Comparison of ENCODE assay signal across 10 mouse cellular contexts in genomic region chr9:58139947-58140346, GRCm38 (mm10). TPM values are rescaled to one million over a fixed set of nuclear protein-coding genes. Genes with fewer than 3 reads are reported as not detected.
DNase-seq lines count a peak whose midpoint lies in the region; ATAC-seq lines count a peak whose summit lies in the region.
"Had no signal": no experiment of that assay in that cellular context is flagged by ENCODE, and none has a peak within 500 bp of the region (broad histone marks: within the 10 kb centered on the region; RNA-seq: fewer than 3 reads in every experiment).

No protein-coding gene starts in this region.

- H3K27me3 ChIP-seq in heart, embryonic 12.5 days (replicated peaks) = peaks cover 63% of the 10 kb centered on the region
- H3K27me3 ChIP-seq in heart, embryonic 11.5 days (ENCODE audit: control insufficient read depth, insufficient read depth, low read length) = peaks cover 14% of the 10 kb centered on the region
- no peaks in the 10 kb centered on the region for H3K27me3 ChIP-seq in embryonic facial prominence, embryonic 13.5 days
- H3K27me3 ChIP-seq in hindbrain, embryonic 12.5 days = peaks cover 25% of the 10 kb centered on the region
- no peaks in the 10 kb centered on the region for H3K27me3 ChIP-seq in midbrain, embryonic 15.5 days (replicated peaks)
- H3K27me3 ChIP-seq: Patski had no signal

- peaks cover 26% of the 10 kb centered on the region for H3K4me1 ChIP-seq in heart, embryonic 12.5 days (replicated peaks)
- H3K4me1 ChIP-seq in heart, embryonic 11.5 days (ENCODE audit: control insufficient read depth, insufficient read depth, low read length) = peaks cover 10% of the 10 kb centered on the region
- peaks cover 62% of the 10 kb centered on the region for H3K4me1 ChIP-seq in embryonic facial prominence, embryonic 13.5 days
- H3K4me1 ChIP-seq in hindbrain, embryonic 12.5 days = peaks cover 40% of the 10 kb centered on the region
- peaks cover 15% of the 10 kb centered on the region; the same call in 1 of the 2 replicates for H3K4me1 ChIP-seq in midbrain, embryonic 15.5 days

- 31% methylated on average over 6 of the region's 6 CpGs for WGBS in heart, embryonic 12.5 days
- 36% methylated on average over 6 of the region's 6 CpGs for WGBS in heart, embryonic 11.5 days (ENCODE audit: insufficient replicate concordance)
- 41% methylated on average over 6 of the region's 6 CpGs for WGBS in embryonic facial prominence, embryonic 13.5 days
- WGBS in hindbrain, embryonic 12.5 days = 43% methylated on average over 6 of the region's 6 CpGs
- 33% methylated on average over 6 of the region's 6 CpGs for WGBS in midbrain, embryonic 15.5 days

- no peak overlapping the region for H3K9ac ChIP-seq in heart, embryonic 12.5 days
- H3K9ac ChIP-seq in heart, embryonic 11.5 days (ENCODE audit: low read depth, low read length) = no peak overlapping the region
- H3K9ac ChIP-seq in embryonic facial prominence, embryonic 13.5 days = 0 out of 2 replicates have a peak overlapping the region, but pooled peaks have one; percentile 16
- H3K9ac ChIP-seq in hindbrain, embryonic 12.5 days = no peak overlapping the region
- H3K9ac ChIP-seq in midbrain, embryonic 15.5 days = no peak overlapping the region

- H3K4me2 ChIP-seq in heart, embryonic 12.5 days = no peak overlapping the region
- H3K4me2 ChIP-seq in heart, embryonic 11.5 days = no peak overlapping the region
- no peak overlapping the region for H3K4me2 ChIP-seq in embryonic facial prominence, embryonic 13.5 days
- no peak overlapping the region for H3K4me2 ChIP-seq in hindbrain, embryonic 12.5 days (replicated peaks)
- H3K4me2 ChIP-seq in midbrain, embryonic 15.5 days = no peak overlapping the region

- H3K4me3 ChIP-seq in heart, embryonic 12.5 days = no peak overlapping the region
- no peak overlapping the region for H3K4me3 ChIP-seq in heart, embryonic 11.5 days (ENCODE audit: low read depth, low read length)
- H3K4me3 ChIP-seq in embryonic facial prominence, embryonic 13.5 days = no peak overlapping the region
- H3K4me3 ChIP-seq in hindbrain, embryonic 12.5 days = no peak overlapping the region
- H3K4me3 ChIP-seq in midbrain, embryonic 15.5 days = no peak overlapping the region

- peak; percentile 84 for DNase-seq in CD4-positive, CD25-positive, alpha-beta regulatory T cell, adult 2 months (ENCODE audit: low read depth, low spot score)
- peak; percentile 47 to 63 for DNase-seq in kidney, postnatal 25 days

- H3K27ac ChIP-seq in heart, embryonic 12.5 days (ENCODE audit: poor library complexity, severe bottlenecking) = no peak overlapping the region
- H3K27ac ChIP-seq in heart, embryonic 11.5 days (ENCODE audit: low read depth, low read length) = no peak overlapping the region
- peak overlapping the region; percentile 16; the same call in 1 of the 2 replicates for H3K27ac ChIP-seq in embryonic facial prominence, embryonic 13.5 days
- H3K27ac ChIP-seq in hindbrain, embryonic 12.5 days = no peak overlapping the region
- no peak overlapping the region for H3K27ac ChIP-seq in midbrain, embryonic 15.5 days

- H3K36me3 ChIP-seq in heart, embryonic 12.5 days = no peaks in the 10 kb centered on the region
- no peaks in the 10 kb centered on the region for H3K36me3 ChIP-seq in heart, embryonic 11.5 days (ENCODE audit: control insufficient read depth, insufficient read depth, low read length)
- peaks cover 7% of the 10 kb centered on the region; the same call in 1 of the 2 replicates for H3K36me3 ChIP-seq in embryonic facial prominence, embryonic 13.5 days
- H3K36me3 ChIP-seq in hindbrain, embryonic 12.5 days = no peaks in the 10 kb centered on the region
- no peaks in the 10 kb centered on the region for H3K36me3 ChIP-seq in midbrain, embryonic 15.5 days (replicated peaks)

- ATAC-seq in heart, embryonic 12.5 days (ENCODE audit: insufficient number of reproducible peaks, low FRiP score) = peak; percentile 13; the same call in 1 of the 2 replicates
- ATAC-seq in heart, embryonic 11.5 days (replicated peaks; ENCODE audit: insufficient number of reproducible peaks, low FRiP score, low TSS enrichment) = no peak
- no peak for ATAC-seq in embryonic facial prominence, embryonic 13.5 days (ENCODE audit: insufficient number of reproducible peaks, insufficient read depth, low FRiP score, low TSS enrichment, low read depth)
- ATAC-seq in neutrophil, adult 5-6 weeks (ENCODE audit: extremely low read depth, insufficient number of reproducible peaks, low FRiP score, poor library complexity, severe bottlenecking) = peak; percentile 27; the same call in 1 of the 2 replicates
- no peak for ATAC-seq in hindbrain, embryonic 12.5 days (ENCODE audit: low FRiP score)
- no peak for ATAC-seq in midbrain, embryonic 15.5 days (replicated peaks)
- ATAC-seq: Patski had no signal

- H3K9me3 ChIP-seq in heart, embryonic 12.5 days (replicated peaks) = no peaks in the 10 kb centered on the region
- H3K9me3 ChIP-seq in heart, embryonic 11.5 days (replicated peaks; ENCODE audit: control insufficient read depth, low read length) = no peaks in the 10 kb centered on the region
- H3K9me3 ChIP-seq in embryonic facial prominence, embryonic 13.5 days = no peaks in the 10 kb centered on the region
- no peaks in the 10 kb centered on the region for H3K9me3 ChIP-seq in hindbrain, embryonic 12.5 days (replicated peaks)
- no peaks in the 10 kb centered on the region for H3K9me3 ChIP-seq in midbrain, embryonic 15.5 days

RNA-seq across cellular contexts. Expression of gene Ccdc33, which starts 21.3 kb away (rescaled TPM):
- polyA plus RNA-seq in heart, embryonic 12.5 days (2016; fragmentation: Nextera tagmentation; extraction: Ambion mirVana) = not detected in 2 replicates
- polyA plus RNA-seq in heart, embryonic 11.5 days (2014; fragmentation: Nextera tagmentation; extraction: Ambion mirVana) = 0.37 TPM in 1 of 2 replicates, not detected in the other
- 0.83 TPM in 1 of 2 replicates, not detected in the other for polyA plus RNA-seq in embryonic facial prominence, embryonic 13.5 days (2015; fragmentation: Nextera tagmentation; extraction: Ambion mirVana)
- not detected in 2 replicates for total RNA-seq in neutrophil, adult 5-6 weeks (2017)
- 1.0 and 1.5 TPM in 2 replicates for polyA plus RNA-seq in hindbrain, embryonic 12.5 days (2016; fragmentation: Nextera tagmentation; extraction: Ambion mirVana)
- polyA plus RNA-seq in midbrain, embryonic 15.5 days (2015; fragmentation: Nextera tagmentation; extraction: Ambion mirVana) = 0.36 and 0.79 TPM in 2 replicates
- total RNA-seq: liver, adult 2 months had no signal
- polyA plus RNA-seq: liver, adult 2 months had no signal

Comparison
In these comparisons a context has a peak if more than half of its experiments do, and no peak if none do; other contexts are left out.
1. ATAC-seq: peak in heart, embryonic 12.5 days (single experiment) and neutrophil, adult 5-6 weeks (single experiment); none in heart, embryonic 11.5 days (single experiment), embryonic facial prominence, embryonic 13.5 days (single experiment), hindbrain, embryonic 12.5 days (single experiment) and midbrain, embryonic 15.5 days (single experiment).